Mouse (Mus musculus) macrophage (primary cell): ENCODE results near the gene Usp34. TPM values are rescaled to one million over a fixed set of nuclear protein-coding genes. Genes with fewer than 3 reads are reported as not detected.
"Not testable (repeated sequence)": the region's sequence is repeated elsewhere in the genome, so short reads cannot be mapped to it uniquely, and the experiment has no call there.

ENCODE experiments used
- H3K27ac ChIP-seq: fragments of 350-480 bp; formaldehyde crosslinking; 2 replicates; pipeline ENCODE4 v1.9.0; 2021
- H3K36me3 ChIP-seq: fragments of 350-480 bp; formaldehyde crosslinking; 2 replicates; pipeline ENCODE4 v1.9.0; 2021; ENCODE audit errors: inconsistent target
- H3K4me3 ChIP-seq: fragments of 350-480 bp; formaldehyde crosslinking; 2 replicates; pipeline ENCODE4 v1.9.0; 2021; ENCODE audit errors: inconsistent target
- H3K79me2 ChIP-seq: fragments of 350-480 bp; formaldehyde crosslinking; 2 replicates; pipeline ENCODE4 v1.9.0; 2021; ENCODE audit errors: inconsistent target
- WGBS: methylation state at CpG from one replicate; pipeline ENCODE4 v1.1.7; 2026; ENCODE audit warnings: inconsistent platforms; ENCODE audit not compliant: missing documents; 5-methylcytosine and 5-hydroxymethylcytosine counted together
- polyA plus RNA-seq: library from polyadenylated mRNA; stranded (reverse); fragments of 250-400 nt; gene quantifications from 3 replicates; pipeline ENCODE4 v1.2.4, GENCODE M21; 2018; ENCODE audit warnings: inconsistent platforms
- total RNA-seq, 78 experiments: library from RNA; depleted of rRNA; stranded (reverse); fragments of 250-400 nt; gene quantifications; 1 replicate in 9 of 78; 2 replicates in 24 of 78; 3 replicates in 43 of 78; 4 replicates in 2 of 78; pipeline ENCODE4 v1.2.4; 2018; ENCODE audit warnings: inconsistent platforms in 56 of 78

Usp34 gene
- 100 to 1,000 TPM; 108 to 235 (median 178) TPM for total RNA-seq (2018; cell fraction: chromatin; rRNA removed)
- 10 to 100 TPM; 18.1 to 41.7 (median 28.1) TPM for total RNA-seq (2018; cell fraction: cytosol; rRNA removed)
- total RNA-seq (2018; cell fraction: nucleus; rRNA removed), result 100 to 1,000 TPM in 10 of 26 experiments, 10 to 100 TPM in 16; 57.0 to 133 (median 91.2) TPM
- polyA plus RNA-seq, result 20.6 to 40.6 TPM (median 22.7 TPM) in 3 replicates

DNA sequence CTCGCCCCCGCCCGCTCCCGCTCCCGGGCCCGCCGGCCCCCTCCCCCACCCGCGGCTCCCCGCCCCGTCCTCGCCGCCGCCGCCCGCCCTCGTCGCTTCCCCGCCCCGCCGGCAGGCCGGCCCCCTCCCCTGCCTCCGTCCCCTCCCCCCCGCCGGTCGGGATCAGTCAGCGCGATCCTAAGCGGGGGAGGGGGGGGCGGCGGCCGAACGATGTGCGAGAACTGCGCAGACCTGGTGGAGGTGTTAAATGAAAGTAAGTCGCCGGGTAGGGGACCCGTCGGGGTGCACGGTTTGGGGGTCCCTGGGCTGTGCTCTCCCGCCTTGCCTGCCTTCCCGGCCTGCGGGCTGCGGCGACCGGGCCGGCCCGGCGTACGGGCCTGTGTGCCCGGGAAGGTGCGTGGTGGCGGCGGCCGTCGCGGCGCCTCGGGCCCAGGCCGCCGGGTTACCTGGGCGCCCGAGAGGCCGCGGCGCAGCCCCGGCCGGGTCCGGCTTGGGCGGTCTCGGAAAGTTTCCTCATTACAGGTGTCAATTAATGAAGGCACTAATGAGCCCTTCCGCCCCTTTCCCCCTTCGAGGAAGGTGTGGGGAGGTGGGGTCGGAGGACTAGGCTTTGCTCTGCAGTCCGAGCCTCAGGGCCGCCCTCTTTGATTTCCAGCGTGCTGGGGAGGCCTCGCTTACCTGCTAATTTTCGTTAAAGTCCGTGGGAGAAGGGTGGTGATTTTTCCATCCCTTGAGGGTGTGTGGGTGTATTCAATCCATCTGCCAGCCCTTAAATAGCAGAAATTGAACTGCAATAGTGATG lies at the start of gene Usp34:
Usp34 (plus strand) TSS at position 132 of the 802 bp plus-strand sequence.
- Histone ChIP-seq H3K79me2 (peaks cover 50% of the 10 kb centered on the region), H3K36me3 (no peaks in the 10 kb centered on the region), H3K27ac (peak within 1 kb of the TSS; percentile 76), H3K4me3 (peak within 1 kb of the TSS; percentile 75)
- under 1% methylated on average over 54 of the region's 80 CpGs for WGBS

DNA sequence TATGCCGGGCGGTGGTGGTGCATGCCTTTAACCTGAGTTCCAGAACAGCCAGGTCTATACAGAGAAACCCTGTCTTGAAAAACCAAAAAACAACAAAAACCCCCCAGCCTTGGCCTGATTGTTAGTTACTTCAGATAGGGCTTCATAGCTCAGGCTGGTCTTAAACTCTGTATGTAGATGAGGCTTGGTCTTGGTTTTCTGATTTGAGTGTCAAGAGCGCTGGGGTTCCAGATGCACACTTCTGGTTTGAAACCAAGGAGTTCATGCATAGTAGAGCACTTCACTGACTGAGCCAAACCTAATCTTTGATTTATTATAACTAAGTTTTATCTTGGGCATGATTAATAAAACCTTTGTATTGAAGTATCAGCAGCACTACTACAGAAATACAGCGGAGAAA lies 47.6 kb upstream of the Usp34 start:
- Histone ChIP-seq H3K4me3 (no peak overlapping the region), H3K36me3 (peaks cover 13% of the 10 kb centered on the region; the same call in 1 of the 2 replicates), H3K79me2 (peaks cover 69% of the 10 kb centered on the region), H3K27ac (no peak overlapping the region)
- 95% methylated on average over 4 of the region's 4 CpGs for WGBS

GRCm38 (mm10) chr11:23259481-23259880 lies 47.2 kb upstream of the Usp34 start:
- peaks cover 73% of the 10 kb centered on the region for H3K79me2 ChIP-seq
- no peak overlapping the region for H3K27ac ChIP-seq
- H3K36me3 ChIP-seq, result peaks cover 16% of the 10 kb centered on the region; the same call in 1 of the 2 replicates
- H3K4me3 ChIP-seq, result no peak overlapping the region
- 88% methylated on average over 1 of the region's 1 CpGs for WGBS

DNA sequence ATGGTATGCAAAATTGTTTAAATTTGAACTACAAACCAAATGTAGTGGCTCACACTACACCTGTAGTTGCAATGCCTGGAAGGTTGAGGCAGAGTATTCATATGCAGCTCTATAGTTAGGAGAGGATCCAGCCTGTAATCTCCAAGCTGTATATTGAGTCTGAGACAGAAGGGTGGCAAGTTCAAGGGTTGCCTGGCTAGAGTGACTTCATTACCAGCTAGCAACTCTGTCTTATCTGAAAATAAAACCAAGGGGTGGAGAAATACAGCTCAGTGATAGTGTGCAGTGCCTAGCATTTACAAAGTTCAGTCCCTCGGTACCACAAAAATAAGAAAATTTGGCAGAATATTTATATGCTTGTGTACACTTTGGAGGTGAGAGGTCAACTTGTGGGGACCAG lies 46.5 kb upstream of the Usp34 start:
- 94% methylated on average over 1 of the region's 1 CpGs for WGBS
- Histone ChIP-seq H3K79me2 (peaks cover 80% of the 10 kb centered on the region), H3K36me3 (peaks cover 16% of the 10 kb centered on the region; the same call in 1 of the 2 replicates), H3K27ac (no peak overlapping the region), H3K4me3 (no peak overlapping the region)

- H3K36me3 ChIP-seq, result peaks cover 27% of the 10 kb centered on the region
- H3K4me3 ChIP-seq, result no peak overlapping the region
- WGBS, result 53% methylated on average over 3 of the region's 3 CpGs
- peaks cover 93% of the 10 kb centered on the region for H3K79me2 ChIP-seq
- H3K27ac ChIP-seq, result no peak overlapping the region
Observed at GRCm38 (mm10) chr11:23261490-23261889, 45.2 kb upstream of the Usp34 start.

GRCm38 (mm10) chr11:23264949-23265348 lies 41.7 kb upstream of the Usp34 start:
- Histone ChIP-seq H3K79me2 (peaks cover 100% of the 10 kb centered on the region), H3K36me3 (peaks cover 29% of the 10 kb centered on the region), H3K4me3 (no peak overlapping the region), H3K27ac (no peak overlapping the region)

GRCm38 (mm10) chr11:23271770-23272724 lies 34.6 kb upstream of the Usp34 start:
- 88% methylated on average over 4 of the region's 4 CpGs for WGBS
- H3K4me3 ChIP-seq, result no peak overlapping the region
- H3K36me3 ChIP-seq, result peaks cover 57% of the 10 kb centered on the region
- no peak overlapping the region for H3K27ac ChIP-seq
- peaks cover 84% of the 10 kb centered on the region for H3K79me2 ChIP-seq

DNA sequence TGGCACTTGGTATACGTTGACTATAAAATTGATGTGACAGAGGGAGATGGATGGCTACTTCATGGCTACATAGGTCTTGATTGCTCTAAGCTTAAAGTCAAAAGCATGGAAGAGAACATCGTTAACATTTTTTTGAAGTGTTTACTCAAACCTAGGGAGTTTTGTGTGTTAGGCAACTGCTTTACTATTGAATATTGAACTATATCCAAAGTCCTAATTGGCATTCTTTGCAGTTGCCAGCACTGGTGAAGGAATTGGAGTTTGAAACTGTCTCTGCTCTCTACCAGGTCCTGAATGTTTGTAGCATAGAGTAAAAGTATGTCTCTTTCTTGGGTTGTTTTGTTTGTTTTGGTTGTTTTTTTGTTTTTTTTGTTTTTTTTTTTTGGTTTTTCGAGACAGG lies 30.9 kb upstream of the Usp34 start:
- WGBS, result 94% methylated on average over 3 of the region's 3 CpGs
- Histone ChIP-seq H3K27ac (no peak overlapping the region), H3K4me3 (no peak overlapping the region), H3K79me2 (peaks cover 47% of the 10 kb centered on the region), H3K36me3 (peaks cover 78% of the 10 kb centered on the region)

DNA sequence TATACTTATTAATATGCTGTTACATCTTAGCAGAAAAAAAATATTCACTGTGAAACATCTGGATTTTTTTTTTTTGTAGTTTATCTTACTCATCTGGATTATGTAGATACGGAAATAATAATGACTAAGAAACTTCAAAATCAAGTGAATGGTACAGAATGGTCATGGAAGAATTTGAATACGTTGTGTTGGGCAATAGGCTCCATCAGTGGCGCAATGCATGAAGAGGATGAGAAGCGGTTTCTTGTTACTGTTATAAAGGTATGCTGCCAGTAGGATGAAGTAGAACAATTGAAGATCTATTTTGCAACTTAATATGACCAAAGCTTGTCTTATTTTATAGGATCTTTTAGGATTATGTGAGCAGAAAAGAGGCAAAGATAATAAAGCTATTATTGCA lies 22.2 kb upstream of the Usp34 start:
- Histone ChIP-seq H3K4me3 (no peak overlapping the region), H3K27ac (no peak overlapping the region), H3K36me3 (peaks cover 90% of the 10 kb centered on the region), H3K79me2 (no peaks in the 10 kb centered on the region)
- 87% methylated on average over 4 of the region's 4 CpGs for WGBS

DNA sequence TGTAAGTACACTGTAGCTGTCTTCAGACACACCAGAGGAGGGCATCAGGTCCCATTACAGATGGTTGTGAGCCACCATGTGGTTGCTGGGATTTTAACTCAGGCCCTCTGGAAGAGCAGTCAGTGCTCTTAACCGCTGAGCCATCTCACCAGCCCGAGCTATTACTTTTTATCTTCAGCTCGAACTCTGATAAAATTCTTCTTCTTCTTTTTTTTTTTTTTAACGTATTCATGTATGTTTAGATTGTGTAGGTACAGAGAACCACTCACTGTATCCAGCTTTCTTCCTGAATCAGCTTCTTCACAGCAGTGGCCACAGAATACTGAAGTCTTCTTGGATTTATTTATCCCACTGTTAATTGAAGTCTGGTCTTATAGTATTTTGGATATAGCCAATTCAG lies 17.8 kb upstream of the Usp34 start:
- peaks cover 84% of the 10 kb centered on the region for H3K36me3 ChIP-seq
- not testable (repeated sequence) for H3K27ac ChIP-seq, H3K4me3 ChIP-seq, H3K79me2 ChIP-seq
- 82% methylated on average over 4 of the region's 4 CpGs for WGBS

DNA sequence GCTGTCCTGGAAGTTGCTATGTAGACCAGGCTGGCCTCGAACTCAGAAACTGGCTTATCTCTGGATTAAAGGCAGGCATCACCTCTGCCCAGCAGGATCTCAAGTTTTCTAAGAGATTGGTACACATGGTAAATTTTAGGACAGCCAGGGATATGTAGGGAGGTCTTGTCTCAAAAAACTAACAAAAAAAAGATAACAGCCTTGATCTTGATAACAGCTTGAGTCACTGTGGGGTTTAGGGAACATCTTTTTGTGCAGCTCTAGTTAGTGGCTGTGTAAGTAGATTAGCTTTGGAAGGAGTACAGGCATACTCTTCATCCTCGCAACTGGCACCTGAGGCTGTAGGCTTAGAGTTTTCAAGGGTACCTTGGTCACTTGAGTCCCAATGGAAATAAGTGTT lies 9.3 kb upstream of the Usp34 start:
- no peaks in the 10 kb centered on the region for H3K79me2 ChIP-seq
- H3K36me3 ChIP-seq, result peaks cover 44% of the 10 kb centered on the region
- 94% methylated on average over 2 of the region's 2 CpGs for WGBS
- H3K27ac ChIP-seq, result no peak overlapping the region
- no peak overlapping the region for H3K4me3 ChIP-seq

- H3K36me3 ChIP-seq, result peaks cover 35% of the 10 kb centered on the region
- no peak overlapping the region for H3K27ac ChIP-seq
- WGBS, result 95% methylated on average over 2 of the region's 2 CpGs
- H3K79me2 ChIP-seq, result no peaks in the 10 kb centered on the region
- H3K4me3 ChIP-seq, result no peak overlapping the region
Observed at GRCm38 (mm10) chr11:23298301-23298700, 8.4 kb upstream of the Usp34 start.

DNA sequence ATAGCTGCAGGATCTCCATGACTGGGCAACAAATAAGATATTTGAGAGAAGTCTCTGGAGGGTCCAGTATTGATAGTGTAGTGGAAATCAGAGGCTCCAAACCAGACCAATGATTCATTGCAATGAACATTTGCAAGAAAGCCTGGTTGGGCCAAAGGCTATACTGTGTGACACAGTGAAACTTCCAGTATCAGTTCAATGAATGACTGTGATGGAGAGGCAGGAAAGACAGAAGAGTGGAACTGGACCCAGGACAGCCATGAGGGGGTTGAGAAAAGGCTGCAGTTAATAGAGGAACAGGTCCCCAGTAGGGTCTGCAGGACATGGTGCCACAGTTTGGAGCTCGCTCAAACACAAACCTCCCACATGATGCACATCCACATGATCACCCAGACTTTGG lies 6.8 kb upstream of the Usp34 start:
- WGBS, result 83% methylated on average over 1 of the region's 1 CpGs
- Histone ChIP-seq H3K79me2 (no peaks in the 10 kb centered on the region), H3K4me3 (no peak overlapping the region), H3K36me3 (peaks cover 22% of the 10 kb centered on the region; the same call in 1 of the 2 replicates), H3K27ac (no peak overlapping the region)

DNA sequence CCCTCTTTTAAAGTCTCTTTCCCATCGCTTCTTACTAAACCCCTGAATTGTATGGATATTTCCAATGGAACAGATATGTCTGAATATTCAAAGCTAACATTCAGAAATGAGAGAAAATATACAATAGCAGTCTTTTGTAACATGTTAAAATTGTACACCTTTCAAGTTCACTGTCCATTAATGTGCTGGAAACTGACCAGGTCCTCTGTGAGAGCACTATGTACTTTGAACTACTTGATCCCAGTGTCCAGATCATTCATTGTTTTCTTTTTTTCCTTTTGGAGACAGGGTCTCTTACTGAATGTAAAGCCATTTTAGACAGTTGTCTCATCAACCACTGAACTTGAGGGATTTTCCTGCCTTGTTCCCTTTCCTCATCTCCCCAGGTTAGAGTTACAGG lies 3.6 kb upstream of the Usp34 start:
- H3K36me3 ChIP-seq, result no peaks in the 10 kb centered on the region
- no peak overlapping the region for H3K4me3 ChIP-seq
- no peak overlapping the region for H3K27ac ChIP-seq
- 82% methylated on average over 1 of the region's 1 CpGs for WGBS
- peaks cover 11% of the 10 kb centered on the region for H3K79me2 ChIP-seq
